Mouse (Mus musculus) intestine, embryonic 14.5 days (tissue): ENCODE measurements at regions not wholly inside any gene's neighbourhood (a gene's known extent, or its start where the extent isn't known, plus 50 kb on each side); places are given as distances from the start of the nearest gene placed in this dataset.
A peak's percentile ranks its signal among the peaks of the same experiment; 100 is the strongest.

Experiments used
- ATAC-seq: fragments of 200-750 bp; cut with Nextera tagmentation; replicated peaks from 2 replicates; pipeline ENCODE4 v1.8.0; 2017; ENCODE audit warnings: low read depth, moderate number of reproducible peaks, moderate TSS enrichment, moderate library complexity; ENCODE audit not compliant: low FRiP score, low TSS enrichment
- DNase-seq: peaks from one replicate; pipeline ENCODE4 v3.0.0-alpha.2; 2018; ENCODE audit warnings: low spot score
- H3K27ac ChIP-seq: fragments of 300-500 bp; sonication (generic); 2 replicates; pipeline ENCODE4 v1.5.1; 2014; ENCODE audit warnings: low read depth, mild to moderate bottlenecking, control low read depth
- H3K27me3 ChIP-seq: fragments of 300-500 bp; sonication (generic); replicated peaks from 2 replicates; pipeline ENCODE4 v1.6.1; 2014; ENCODE audit warnings: low read length, control low read depth; ENCODE audit not compliant: control insufficient read depth, insufficient read depth
- H3K36me3 ChIP-seq: fragments of 300-500 bp; sonication (generic); 2 replicates; pipeline ENCODE4 v1.6.1; 2014; ENCODE audit warnings: low read length, control low read depth; ENCODE audit not compliant: control insufficient read depth, insufficient read depth
- H3K4me1 ChIP-seq: fragments of 300-500 bp; sonication (generic); replicated peaks from 2 replicates; pipeline ENCODE4 v1.6.1; 2014; ENCODE audit warnings: low read length, control low read depth, mixed read lengths; ENCODE audit not compliant: control insufficient read depth, insufficient read depth
- H3K4me2 ChIP-seq: fragments of 300-500 bp; sonication (generic); 2 replicates; pipeline ENCODE4 v1.6.1; 2014; ENCODE audit warnings: low read length
- H3K4me3 ChIP-seq: fragments of 300-500 bp; sonication (generic); 2 replicates; pipeline ENCODE4 v1.5.1; 2014; ENCODE audit warnings: low read depth, low read length, control low read depth, mixed read lengths
- H3K9ac ChIP-seq: fragments of 300-500 bp; sonication (generic); 2 replicates; pipeline ENCODE4 v1.6.1; 2014; ENCODE audit warnings: mild to moderate bottlenecking, low read length
- H3K9me3 ChIP-seq: fragments of 300-500 bp; sonication (generic); 2 replicates; pipeline ENCODE4 v1.6.1; 2016; ENCODE audit warnings: low read length, control low read depth; ENCODE audit not compliant: control insufficient read depth
- WGBS: fragments of 180-500 bp; shearing (Covaris S2); extraction: QIAGEN DNeasy Blood & Tissue Kit; methylation state at CpG from one replicate; pipeline ENCODE4 v1.1.7; 2014; 5-methylcytosine and 5-hydroxymethylcytosine counted together

GRCm38 (mm10) chr13:63708567-63708966, 106.5 kb upstream of the Ercc6l2 start:
- H3K9me3 ChIP-seq = peaks cover 5% of the 10 kb centered on the region; the same call in 1 of the 2 replicates
- no peak overlapping the region for H3K4me2 ChIP-seq
- ATAC-seq = no peak
- no peaks in the 10 kb centered on the region for H3K4me1 ChIP-seq
- no peak overlapping the region for H3K9ac ChIP-seq
- H3K36me3 ChIP-seq = no peaks in the 10 kb centered on the region
- H3K27me3 ChIP-seq = no peaks in the 10 kb centered on the region
- WGBS = 85% methylated on average over 2 of the region's 2 CpGs
- no peak overlapping the region for H3K27ac ChIP-seq
- DNase-seq = no peak
- no peak overlapping the region for H3K4me3 ChIP-seq

GRCm38 (mm10) chr13:63713137-63713536, 101.9 kb upstream of the Ercc6l2 start:
- no peak overlapping the region for H3K9ac ChIP-seq
- no peaks in the 10 kb centered on the region for H3K4me1 ChIP-seq
- DNase-seq = no peak
- ATAC-seq = no peak
- peaks cover 5% of the 10 kb centered on the region; the same call in 1 of the 2 replicates for H3K9me3 ChIP-seq
- WGBS = 85% methylated on average over 3 of the region's 3 CpGs
- H3K27ac ChIP-seq = no peak overlapping the region
- H3K36me3 ChIP-seq = no peaks in the 10 kb centered on the region
- H3K27me3 ChIP-seq = no peaks in the 10 kb centered on the region
- no peak overlapping the region for H3K4me2 ChIP-seq
- no peak overlapping the region for H3K4me3 ChIP-seq

DNA sequence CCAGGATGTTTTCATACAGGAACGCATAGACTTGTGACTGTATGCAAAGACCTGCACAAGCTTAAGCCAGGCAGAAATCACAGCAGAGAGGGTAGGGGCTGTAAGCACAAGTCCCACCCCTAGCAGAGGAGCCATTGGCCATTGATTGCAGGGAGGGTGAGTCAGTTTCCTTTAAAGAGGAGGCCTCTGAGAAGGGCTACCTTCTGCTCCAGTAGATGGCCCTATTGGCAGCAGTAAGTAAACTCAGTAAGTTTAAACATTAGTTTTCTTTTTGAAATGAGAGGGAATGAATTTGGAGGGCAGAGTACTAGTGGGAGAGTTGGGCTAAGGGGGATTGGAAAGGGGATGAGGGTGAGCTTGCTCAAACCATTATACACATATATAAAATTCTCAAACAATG, 98.5 kb upstream of the Ercc6l2 start:
- H3K4me2 ChIP-seq = no peak overlapping the region
- H3K27ac ChIP-seq = no peak overlapping the region
- no peak overlapping the region for H3K4me3 ChIP-seq
- no peaks in the 10 kb centered on the region for H3K27me3 ChIP-seq
- no peak for DNase-seq
- H3K36me3 ChIP-seq = no peaks in the 10 kb centered on the region
- WGBS = 83% methylated on average over 1 of the region's 1 CpGs
- no peak for ATAC-seq
- H3K9me3 ChIP-seq = peaks cover 5% of the 10 kb centered on the region; the same call in 1 of the 2 replicates
- no peak overlapping the region for H3K9ac ChIP-seq
- H3K4me1 ChIP-seq = peaks cover 23% of the 10 kb centered on the region

DNA sequence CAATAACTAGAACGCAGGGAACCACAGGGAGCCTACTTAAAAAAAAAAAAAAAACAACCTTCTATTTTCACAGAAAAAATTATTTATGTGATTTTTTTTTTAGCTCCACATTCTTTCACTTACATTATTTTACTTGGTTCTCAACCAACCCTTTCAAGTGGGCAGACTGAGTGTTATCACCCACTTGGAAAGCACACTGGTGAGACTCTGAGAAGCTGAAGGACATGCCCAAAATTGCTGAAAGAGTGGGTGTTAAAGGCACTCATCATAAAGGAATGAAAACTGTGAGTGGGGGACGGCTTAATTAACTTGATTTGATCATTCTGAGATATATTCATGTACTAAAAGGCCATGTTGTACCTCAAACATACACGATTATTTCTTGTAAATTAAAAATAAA, 97.8 kb upstream of the Ercc6l2 start:
- no peaks in the 10 kb centered on the region for H3K36me3 ChIP-seq
- no peak overlapping the region for H3K9ac ChIP-seq
- H3K27me3 ChIP-seq = no peaks in the 10 kb centered on the region
- H3K4me2 ChIP-seq = no peak overlapping the region
- H3K9me3 ChIP-seq = peaks cover 5% of the 10 kb centered on the region; the same call in 1 of the 2 replicates
- peaks cover 23% of the 10 kb centered on the region for H3K4me1 ChIP-seq
- ATAC-seq = no peak
- DNase-seq = no peak
- WGBS = 90% methylated on average over 3 of the region's 3 CpGs
- H3K27ac ChIP-seq = no peak overlapping the region
- no peak overlapping the region for H3K4me3 ChIP-seq

DNA sequence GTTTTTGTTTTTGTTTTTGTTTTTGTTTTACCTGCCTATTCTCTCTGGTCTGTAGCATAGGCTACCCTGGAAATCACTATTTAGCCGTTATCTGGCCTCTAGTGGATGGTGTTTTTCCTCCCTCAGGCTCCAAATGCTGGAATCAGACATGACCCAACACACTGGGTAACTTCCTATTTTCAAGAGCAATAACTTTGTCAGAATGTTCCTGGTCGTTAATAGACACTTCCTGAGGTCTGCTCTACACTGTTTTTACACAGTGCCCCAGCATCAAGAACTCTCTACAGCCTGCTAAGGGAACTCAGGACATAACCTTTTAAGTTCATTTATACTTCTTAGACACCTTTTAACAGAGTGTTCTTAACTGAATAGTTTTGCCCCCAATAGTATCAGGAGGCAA, 96.3 kb upstream of the Ercc6l2 start:
- ATAC-seq (no peak), DNase-seq (no peak)
- peaks cover 23% of the 10 kb centered on the region for H3K4me1 ChIP-seq
- H3K4me2 ChIP-seq = no peak overlapping the region
- H3K36me3 ChIP-seq = no peaks in the 10 kb centered on the region
- peak overlapping the region; percentile 43 for H3K27ac ChIP-seq
- H3K9me3 ChIP-seq = no peaks in the 10 kb centered on the region
- H3K4me3 ChIP-seq = no peak overlapping the region
- H3K9ac ChIP-seq = no peak overlapping the region
- H3K27me3 ChIP-seq = no peaks in the 10 kb centered on the region
- 50% methylated on average over 2 of the region's 2 CpGs for WGBS

GRCm38 (mm10) chr13:63719351-63720207, 95.5 kb upstream of the Ercc6l2 start:
- Histone ChIP-seq H3K4me3 (no peak overlapping the region), H3K9ac (no peak overlapping the region), H3K27me3 (no peaks in the 10 kb centered on the region), H3K4me2 (no peak overlapping the region), H3K4me1 (peaks cover 27% of the 10 kb centered on the region), H3K36me3 (no peaks in the 10 kb centered on the region), H3K9me3 (no peaks in the 10 kb centered on the region), H3K27ac (peak overlapping the region; percentile 43)
- peak; percentile 58 for DNase-seq
- peak; percentile 55; the same call in 1 of the 2 replicates for ATAC-seq
- 13% methylated on average over 8 of the region's 8 CpGs for WGBS

GRCm38 (mm10) chr13:63720610-63721009, 94.4 kb upstream of the Ercc6l2 start:
- H3K27ac ChIP-seq = no peak overlapping the region
- H3K4me3 ChIP-seq = no peak overlapping the region
- H3K4me1 ChIP-seq = peaks cover 36% of the 10 kb centered on the region
- H3K9ac ChIP-seq = no peak overlapping the region
- no peak overlapping the region for H3K4me2 ChIP-seq
- H3K27me3 ChIP-seq = no peaks in the 10 kb centered on the region
- WGBS = 74% methylated on average over 3 of the region's 3 CpGs
- no peaks in the 10 kb centered on the region for H3K9me3 ChIP-seq
- DNase-seq (no peak), ATAC-seq (no peak)
- no peaks in the 10 kb centered on the region for H3K36me3 ChIP-seq

- H3K4me3 ChIP-seq = no peak overlapping the region
- WGBS = 55% methylated on average over 5 of the region's 5 CpGs
- no peak for DNase-seq
- peaks cover 41% of the 10 kb centered on the region for H3K4me1 ChIP-seq
- no peaks in the 10 kb centered on the region for H3K9me3 ChIP-seq
- no peaks in the 10 kb centered on the region for H3K27me3 ChIP-seq
- no peaks in the 10 kb centered on the region for H3K36me3 ChIP-seq
- H3K27ac ChIP-seq = no peak overlapping the region
- ATAC-seq = no peak
- H3K9ac ChIP-seq = no peak overlapping the region
- no peak overlapping the region for H3K4me2 ChIP-seq
Observed at GRCm38 (mm10) chr13:63721011-63721625, 93.9 kb upstream of the Ercc6l2 start.
